7 mouse cellular contexts compared by ENCODE assay signal in genomic region chr14:100283411-100284118, GRCm38 (mm10). TPM values are rescaled to one million over a fixed set of nuclear protein-coding genes. Genes with fewer than 3 reads are reported as not detected.
DNase-seq lines count a peak whose midpoint lies in the region; ATAC-seq and TF ChIP-seq lines count a peak whose summit lies in the region.

No protein-coding gene starts in this region.

- WGBS in embryonic facial prominence, embryonic 15.5 days: under 1% methylated on average over 27 of the region's 27 CpGs
- under 1% methylated on average over 27 of the region's 27 CpGs for WGBS in midbrain, embryonic 16.5 days

- peaks cover 37% of the 10 kb centered on the region for H3K4me1 ChIP-seq in E14TG2a.4 (replicated peaks; ENCODE audit: low read depth, low read length)
- H3K4me1 ChIP-seq in embryonic facial prominence, embryonic 15.5 days: peaks cover 34% of the 10 kb centered on the region
- H3K4me1 ChIP-seq in midbrain, embryonic 16.5 days (ENCODE audit: control insufficient read depth, insufficient read depth, low read length): peaks cover 16% of the 10 kb centered on the region

- H3K27ac ChIP-seq in embryonic facial prominence, embryonic 15.5 days (replicated peaks): peak overlapping the region; percentile 94
- peak overlapping the region; percentile 95 for H3K27ac ChIP-seq in midbrain, embryonic 16.5 days (ENCODE audit: low read length)

- peak; percentile 56 for DNase-seq in adrenal gland, postnatal 10 days
- peak; percentile 33 to 61 for DNase-seq in heart, postnatal 36 days
- peak; percentile 28 to 42 for DNase-seq in left cerebral cortex, postnatal 14 days (ENCODE audit: low spot score in 2 of 2)

- peak overlapping the region; percentile 46 for H3K9ac ChIP-seq in embryonic facial prominence, embryonic 15.5 days
- H3K9ac ChIP-seq in midbrain, embryonic 16.5 days (ENCODE audit: low read depth, low read length): peak overlapping the region; percentile 98

- peak overlapping the region; percentile 83 for H3K4me3 ChIP-seq in E14TG2a.4 (replicated peaks; ENCODE audit: low read length)
- peak overlapping the region; percentile 62 for H3K4me3 ChIP-seq in embryonic facial prominence, embryonic 15.5 days (replicated peaks)
- H3K4me3 ChIP-seq in midbrain, embryonic 16.5 days (ENCODE audit: low read depth, low read length): peak overlapping the region; percentile 72

- intact Hi-C loops in heart, postnatal 36 days (cut with DNase I): loop anchor here (2.0 to 5.0 kb wide), 2 partner anchors 49 to 106 kb away; no protein-coding TSS in a partner anchor
- intact Hi-C loops in left cerebral cortex, postnatal 14 days (cut with DNase I): loop anchor here (2.0 to 5.0 kb wide), 2 partner anchors 71 to 177 kb away; no protein-coding TSS in a partner anchor

- ATAC-seq in embryonic facial prominence, embryonic 15.5 days (ENCODE audit: insufficient number of reproducible peaks, low FRiP score, low TSS enrichment, low read depth): no peak
- peak; percentile 5; the same call in 1 of the 2 replicates for ATAC-seq in midbrain, embryonic 16.5 days
- no peak for ATAC-seq in granulocyte monocyte progenitor cell, adult 5-6 weeks (replicated peaks; ENCODE audit: poor library complexity, severe bottlenecking)

- H3K9me3 ChIP-seq in E14TG2a.4 (ENCODE audit: low read length): peaks cover 33% of the 10 kb centered on the region
- no peaks in the 10 kb centered on the region for H3K9me3 ChIP-seq in embryonic facial prominence, embryonic 15.5 days (replicated peaks)
- H3K9me3 ChIP-seq in midbrain, embryonic 16.5 days (replicated peaks; ENCODE audit: control insufficient read depth, low read length, poor library complexity, severe bottlenecking): no peaks in the 10 kb centered on the region; the same call in 1 of the 2 replicates

- no peak for TF ChIP-seq CTCF in E14TG2a.4 (conservative IDR thresholded peaks at IDR 0.05; ENCODE audit: low read length)

- H3K4me2 ChIP-seq in embryonic facial prominence, embryonic 15.5 days (replicated peaks): peak overlapping the region; percentile 96
- H3K4me2 ChIP-seq in midbrain, embryonic 16.5 days (ENCODE audit: low read length): peak overlapping the region; percentile 78

- peaks cover 12% of the 10 kb centered on the region for H3K36me3 ChIP-seq in E14TG2a.4 (ENCODE audit: insufficient read depth, low read length)
- 0 out of 2 replicates have a peak, but pooled peaks cover under 1% of the 10 kb centered on the region for H3K36me3 ChIP-seq in embryonic facial prominence, embryonic 15.5 days
- no peaks in the 10 kb centered on the region for H3K36me3 ChIP-seq in midbrain, embryonic 16.5 days (ENCODE audit: control insufficient read depth, insufficient read depth, low read length)

- H3K27me3 ChIP-seq in E14TG2a.4 (ENCODE audit: insufficient read depth, low read length): no peaks in the 10 kb centered on the region
- no peaks in the 10 kb centered on the region for H3K27me3 ChIP-seq in embryonic facial prominence, embryonic 15.5 days
- H3K27me3 ChIP-seq in midbrain, embryonic 16.5 days (ENCODE audit: control insufficient read depth, insufficient read depth, low read depth, low read length): no peaks in the 10 kb centered on the region

RNA-seq across cellular contexts. Expression of gene Klf12, which starts 0.9 kb away (rescaled TPM):
- 10 to 100 TPM; 19.5 to 19.8 TPM for total RNA-seq in adrenal gland, postnatal 10 days (2021)
- polyA plus RNA-seq in embryonic facial prominence, embryonic 15.5 days (2015; fragmentation: Nextera tagmentation; extraction: Ambion mirVana): 22.8 and 25.6 TPM in 2 replicates
- 10 to 100 TPM; 15.3 to 19.9 TPM for total RNA-seq in heart, postnatal 36 days (2021)
- 10 to 100 TPM; 44.3 to 44.5 TPM for total RNA-seq in left cerebral cortex, postnatal 14 days (2021)
- 51.3 and 60.2 TPM in 2 replicates for polyA plus RNA-seq in midbrain, embryonic 16.5 days (2015; fragmentation: Nextera tagmentation; extraction: Ambion mirVana)
- 0.15 TPM in 1 of 2 replicates, not detected in the other for total RNA-seq in granulocyte monocyte progenitor cell, adult 5-6 weeks (2014; fragmentation: Nextera tagmentation)
- 0.82 TPM in 1 of 2 replicates, not detected in the other for total RNA-seq in granulocyte monocyte progenitor cell, adult 5-6 weeks (2017)

Comparison
In these comparisons a context has a peak if more than half of its experiments do, and no peak if none do; other contexts are left out.
1. RNA of gene Klf12, which starts 0.9 kb away (total RNA-seq): 44.3 to 44.5 TPM in left cerebral cortex, postnatal 14 days, 15.3 to 19.9 TPM in heart, postnatal 36 days and 19.5 to 19.8 TPM in adrenal gland, postnatal 10 days; 0.15 to 0.82 TPM in granulocyte monocyte progenitor cell, adult 5-6 weeks; every median in the first group is over 4 times any median in the second.
2. Peak in every context shown above with its lines, with median percentiles within 50 percentile points of each other: H3K4me3 ChIP-seq and DNase-seq.